Mouse (Mus musculus) testis, adult 2 months (tissue): ENCODE measurements at regions not wholly inside any gene's neighbourhood (a gene's known extent, or its start where the extent isn't known, plus 50 kb on each side); places are given as distances from the start of the nearest gene placed in this dataset.

Source experiments
- CTCF ChIP-seq: fragments of 200-500 bp; IDR thresholded peaks from 2 replicates; pipeline ENCODE4 v1.5.1; 2012; ENCODE audit warnings: low read depth, mild to moderate bottlenecking, inconsistent platforms, low read length, moderate library complexity; ENCODE audit not compliant: control insufficient read depth, insufficient read depth, insufficient replicate concordance
- POLR2A ChIP-seq: fragments of 200-500 bp; IDR thresholded peaks from 2 replicates; pipeline ENCODE4 v1.6.1; 2012; ENCODE audit warnings: low read depth, mild to moderate bottlenecking, inconsistent platforms, low read length, moderate library complexity; ENCODE audit not compliant: control insufficient read depth

- TF ChIP-seq POLR2A = no peak
- no peak for TF ChIP-seq CTCF
Observed at GRCm38 (mm10) chr15:97462006-97462405, 214.9 kb upstream of the Amigo2 start.
